Mouse (Mus musculus) embryonic fibroblast, embryonic 13.5 days (primary cell): Measurements from ENCODE around the gene Rps24.

Experiments
- CTCF ChIP-seq: IDR thresholded peaks from 2 replicates; pipeline ENCODE4 v1.5.1; 2011; ENCODE audit warnings: mild to moderate bottlenecking, control low read depth, low read length, moderate library complexity, borderline replicate concordance; ENCODE audit not compliant: insufficient read depth
- POLR2A ChIP-seq: IDR thresholded peaks from 2 replicates; pipeline ENCODE4 v1.6.1; 2011; ENCODE audit warnings: low read depth, mild to moderate bottlenecking, control low read depth, low read length, moderate library complexity

GRCm38 (mm10) chr14:24499478-24499877 lies 12.6 kb downstream of the Rps24 start:
- TF ChIP-seq CTCF (no peak), POLR2A (no peak)
